Mouse (Mus musculus): ENCODE results near the gene Cdk8. TPM values are rescaled to one million over a fixed set of nuclear protein-coding genes. Genes with fewer than 3 reads are reported as not detected.

The Cdk8 gene
- total RNA-seq, 4 experiments from 2014 or later: 49.4 to 93.5 (median 75.7) TPM

- no peak for DNase-seq
Observed at GRCm38 (mm10) chr5:146281884-146282579, 51.0 kb downstream of the Cdk8 start.

GRCm38 (mm10) chr5:146283899-146284298, 52.9 kb downstream of the Cdk8 start:
- DNase-seq: peak; percentile 51

- DNase-seq: no peak
Observed at GRCm38 (mm10) chr5:146287416-146287815, 56.4 kb downstream of the Cdk8 start.

GRCm38 (mm10) chr5:146288048-146288501, 57.0 kb downstream of the Cdk8 start:
- DNase-seq: no peak

GRCm38 (mm10) chr5:146289921-146290320, 58.9 kb downstream of the Cdk8 start:
- DNase-seq: no peak

- DNase-seq: no peak
Observed at GRCm38 (mm10) chr5:146290446-146290845, 59.4 kb downstream of the Cdk8 start.

- no peak for DNase-seq
Observed at GRCm38 (mm10) chr5:146291560-146291959, 60.5 kb downstream of the Cdk8 start.

GRCm38 (mm10) chr5:146292896-146293680, 62.1 kb downstream of the Cdk8 start:
- no peak for DNase-seq

- no peak for DNase-seq
Observed at GRCm38 (mm10) chr5:146293919-146294700, 63.1 kb downstream of the Cdk8 start.

GRCm38 (mm10) chr5:146294834-146295233, 63.8 kb downstream of the Cdk8 start:
- no peak for DNase-seq

- no peak for DNase-seq
Observed at GRCm38 (mm10) chr5:146298807-146299519, 67.9 kb downstream of the Cdk8 start.

GRCm38 (mm10) chr5:146299520-146299870, 68.5 kb downstream of the Cdk8 start:
- peak; percentile 25 for DNase-seq

GRCm38 (mm10) chr5:146303470-146303869, 72.4 kb downstream of the Cdk8 start:
- DNase-seq: peak; percentile 49

- no peak for DNase-seq
Observed at GRCm38 (mm10) chr5:146307046-146307743, 76.2 kb downstream of the Cdk8 start.

GRCm38 (mm10) chr5:146307744-146308096, 76.7 kb downstream of the Cdk8 start:
- no peak for DNase-seq

- no peak for DNase-seq
Observed at GRCm38 (mm10) chr5:146314538-146314937, 83.5 kb downstream of the Cdk8 start.

- no peak for DNase-seq
Observed at GRCm38 (mm10) chr5:146315268-146315921, 84.4 kb downstream of the Cdk8 start.

- no peak for DNase-seq
Observed at GRCm38 (mm10) chr5:146316316-146316715, 85.3 kb downstream of the Cdk8 start.

GRCm38 (mm10) chr5:146318051-146318450, 87.0 kb downstream of the Cdk8 start:
- no peak for DNase-seq

GRCm38 (mm10) chr5:146318461-146318860, 87.4 kb downstream of the Cdk8 start:
- no peak for DNase-seq

- peak; percentile 34 for DNase-seq
Observed at GRCm38 (mm10) chr5:146328941-146329340, 97.9 kb downstream of the Cdk8 start.
